Mouse (Mus musculus) brain, embryonic 14.5 days (tissue): ENCODE results near the gene Capn15.

ENCODE experiments used
- CTCF ChIP-seq: fragments of 200-500 bp; IDR thresholded peaks from 2 replicates; pipeline ENCODE4 v1.5.1; 2012; ENCODE audit warnings: inconsistent platforms, mild to moderate bottlenecking, moderate library complexity, borderline replicate concordance; ENCODE audit not compliant: insufficient read depth, insufficient read length; ENCODE audit errors: extremely low read depth
- POLR2A ChIP-seq: fragments of 200-500 bp; IDR thresholded peaks from 2 replicates; pipeline ENCODE4 v1.6.1; 2012; ENCODE audit warnings: mild to moderate bottlenecking, inconsistent platforms, borderline replicate concordance; ENCODE audit not compliant: poor library complexity, insufficient read depth, insufficient read length, severe bottlenecking; ENCODE audit errors: extremely low read depth

- no peak for TF ChIP-seq POLR2A
- TF ChIP-seq CTCF = no peak
These were observed 34.3 kb downstream of the Capn15 start for GRCm38 (mm10) chr17:25951225-25951802.
